Mouse (Mus musculus) subcutaneous adipose tissue, adult 2 months (tissue): Measurements from ENCODE around the gene Cngb1. TPM values are rescaled to one million over a fixed set of nuclear protein-coding genes. Genes with fewer than 3 reads are reported as not detected.

ENCODE experiments used
- polyA plus RNA-seq: library from polyadenylated mRNA; depleted of rRNA; stranded (reverse); fragments of >200 nt; gene quantifications from 2 replicates; pipeline ENCODE4 v1.2.3, GENCODE M21; 2012; ENCODE audit warnings: low replicate concordance; rRNA removed

Gene Cngb1
- 1.7 and 2.9 TPM in 2 replicates for polyA plus RNA-seq

DNA sequence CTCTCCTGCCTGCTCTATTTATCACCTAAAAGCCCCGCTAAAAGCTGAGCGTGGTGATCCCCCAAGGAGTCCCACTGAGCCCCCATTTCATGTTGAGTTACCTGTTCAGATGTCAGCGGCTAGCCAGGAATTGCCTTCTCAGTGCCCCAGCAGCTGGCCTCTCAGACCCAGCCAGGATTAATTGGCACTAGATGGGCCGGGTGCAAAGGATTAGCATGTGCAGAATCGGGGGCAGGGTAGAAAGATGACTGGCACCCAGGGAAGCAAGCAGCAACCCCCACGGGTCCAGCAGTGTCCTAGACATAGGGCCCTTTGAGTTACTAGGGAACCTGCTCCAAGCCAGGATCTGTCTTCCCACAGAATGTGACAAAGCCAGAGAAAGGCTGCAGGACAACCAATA lies at the start of gene Cngb1:
Gene Cngb1 (minus strand): TSS at position 155 of the 400 bp plus-strand sequence.

DNA sequence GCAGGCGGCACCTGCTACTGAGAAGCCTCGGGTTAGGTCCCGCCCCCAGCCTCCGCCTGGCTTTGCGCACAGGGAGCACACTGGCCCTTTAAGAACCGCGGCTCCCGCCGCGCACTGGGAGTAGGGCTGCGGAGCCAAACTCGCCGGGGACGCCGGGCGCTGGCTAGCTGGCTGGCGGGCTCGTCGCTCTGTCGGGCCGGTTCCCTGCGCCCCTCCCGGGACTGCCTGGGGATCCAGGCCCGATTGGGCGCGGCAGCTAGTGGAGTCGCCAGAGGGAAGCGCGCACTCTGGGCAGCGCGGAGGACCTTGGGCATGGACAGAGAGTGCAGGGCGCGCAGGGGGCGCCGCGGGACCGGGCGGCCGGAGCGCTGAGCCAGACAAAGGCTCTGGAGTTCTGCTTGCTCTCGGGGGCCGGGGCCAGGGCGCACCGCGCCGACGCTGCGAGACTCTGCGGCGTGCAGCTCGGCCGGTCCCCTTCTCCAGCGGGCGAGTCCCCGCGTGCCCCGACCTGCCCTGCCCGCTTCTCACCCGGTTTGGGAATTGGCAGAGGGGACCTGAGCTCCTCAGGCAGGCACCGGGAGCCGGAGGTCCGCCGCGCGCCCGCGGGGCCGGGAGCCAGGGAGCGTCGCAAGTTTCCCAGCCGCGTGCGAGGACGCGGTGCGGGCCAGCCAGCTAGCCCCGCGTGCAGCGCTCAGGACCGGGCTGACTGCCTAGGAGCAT lies 45.9 kb upstream of the Cngb1 start, which contains the start of gene Mmp15:
Gene Mmp15 (plus strand): TSS at position 118 of the 720 bp plus-strand sequence.

DNA sequence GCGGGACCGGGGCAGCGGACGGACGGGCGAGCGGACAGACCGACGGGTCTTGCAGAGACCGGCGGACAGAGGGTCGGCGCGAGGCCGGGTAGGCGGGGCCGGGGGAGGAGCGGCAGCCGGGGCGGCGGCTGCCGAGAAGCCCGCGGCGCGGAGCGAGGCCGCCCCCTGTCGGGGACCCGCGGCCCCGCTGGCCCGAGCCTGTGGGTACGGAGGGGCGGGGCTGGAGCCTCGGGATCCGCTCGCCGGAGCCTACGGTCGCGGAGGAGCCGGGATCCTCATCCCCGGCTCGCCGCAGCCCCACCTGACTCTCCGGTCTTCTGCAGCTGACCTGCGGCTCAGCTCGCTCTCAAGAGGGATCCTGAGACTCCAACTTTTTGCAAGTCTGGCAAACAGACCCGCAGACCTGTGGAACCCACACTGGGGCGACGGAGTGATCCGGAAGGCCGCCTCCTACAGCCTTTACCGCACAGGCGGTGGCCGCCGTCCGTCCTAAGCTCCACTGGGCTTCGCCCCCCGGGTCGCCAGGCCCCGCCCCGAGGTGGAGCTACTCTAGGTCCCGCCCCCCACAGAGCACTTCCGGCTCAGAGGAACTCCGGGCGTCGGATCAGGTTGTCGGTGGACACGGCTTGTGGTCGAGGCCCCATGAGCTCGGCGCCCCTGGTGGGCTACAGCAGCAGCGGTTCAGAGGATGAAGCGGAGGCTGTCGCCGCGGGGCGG lies 25.5 kb upstream of the Cngb1 start, which contains the start of the genes Zfp319 and Usb1:
Gene Zfp319 (minus strand): TSS at position 231 of the 717 bp plus-strand sequence.
Gene Usb1 (plus strand): TSS at position 565 of the 717 bp plus-strand sequence.

DNA sequence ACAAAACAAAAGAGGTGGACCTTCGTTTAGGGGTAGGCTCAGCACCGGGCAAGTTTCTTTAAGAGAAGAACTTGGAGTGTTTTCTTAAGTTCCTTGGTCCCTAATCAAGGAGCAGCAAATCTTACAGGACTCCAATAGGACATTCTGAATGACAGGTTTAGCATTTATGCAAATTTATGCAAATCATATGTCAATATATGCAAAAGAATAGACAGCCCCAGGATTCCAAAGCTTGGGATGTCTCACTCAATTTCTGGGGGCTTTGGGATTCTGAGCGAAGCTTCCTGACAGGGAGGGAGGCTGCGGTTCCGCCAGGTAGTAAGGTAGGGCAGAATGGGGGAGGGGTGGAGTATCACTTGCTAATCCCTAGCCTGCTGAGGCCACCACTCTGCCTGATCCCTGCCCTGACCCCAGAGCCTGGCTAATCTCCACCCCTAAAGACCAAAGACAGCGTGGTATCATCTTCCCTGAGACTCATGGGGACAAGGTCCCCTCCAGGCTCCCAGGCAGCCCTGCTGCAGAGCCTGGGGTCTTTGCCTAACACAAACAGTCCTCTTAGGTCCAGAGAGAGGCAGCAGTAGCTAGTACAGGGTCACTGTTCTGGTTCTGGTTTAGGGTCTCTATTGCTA lies 4.1 kb upstream of the Cngb1 start, which contains the start of gene Tepp:
Gene Tepp (plus strand): TSS at position 225 of the 629 bp plus-strand sequence.

DNA sequence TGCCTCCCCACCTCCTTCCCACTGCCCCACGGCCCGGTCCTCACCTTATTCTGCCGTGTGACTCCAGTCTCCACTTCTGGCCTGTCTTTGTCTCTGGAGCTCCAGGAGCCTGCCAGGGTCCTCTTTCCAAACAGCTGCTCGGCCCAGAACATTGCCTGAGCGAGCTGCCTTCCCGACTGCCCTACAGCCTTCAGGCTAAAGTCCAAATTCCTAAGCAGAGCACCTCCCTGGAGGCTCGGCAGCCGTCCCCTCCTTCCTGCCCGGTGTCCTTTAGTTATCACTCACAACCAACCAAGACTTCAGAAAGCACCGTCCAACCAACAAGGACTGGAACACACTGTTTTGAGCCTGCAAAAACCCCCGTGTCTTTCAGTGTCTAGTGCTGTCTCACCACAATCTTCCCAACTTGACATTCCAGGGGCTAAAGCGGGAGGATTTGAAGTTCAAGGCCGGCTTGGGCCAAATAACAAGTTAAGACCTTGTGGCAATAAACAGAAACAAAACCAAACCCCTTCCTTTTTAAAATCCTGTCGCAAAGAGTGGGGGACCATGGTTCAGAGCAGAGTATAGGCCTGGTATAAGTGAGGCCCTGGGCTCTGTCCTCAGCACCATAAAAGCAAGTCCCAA lies 103.6 kb downstream of the Cngb1 start, which contains the start of gene Kifc3:
Gene Kifc3 (minus strand): TSS at position 164 of the 627 bp plus-strand sequence.

Other genes starting within 250 kb of the Cngb1 start
- gene Katnb1, start 225.4 kb downstream of the Cngb1 start, polyA plus RNA-seq: 17.3 and 27.8 TPM in 2 replicates
- 33.4 and 41.1 TPM in 2 replicates for gene Kifc3, start 103.8 kb downstream of the Cngb1 start, polyA plus RNA-seq
- gene Tepp, start 4.0 kb upstream of the Cngb1 start, polyA plus RNA-seq: not detected in 2 replicates
- gene Zfp319, start 25.4 kb upstream of the Cngb1 start, polyA plus RNA-seq: 6.8 and 14.3 TPM in 2 replicates
- 25.8 and 38.7 TPM in 2 replicates for gene Usb1, start 25.7 kb upstream of the Cngb1 start, polyA plus RNA-seq
- 18.3 and 30.4 TPM in 2 replicates for gene Mmp15, start 45.7 kb upstream of the Cngb1 start, polyA plus RNA-seq
- 38.8 and 85.9 TPM in 2 replicates for gene Cfap20, start 128.3 kb upstream of the Cngb1 start, polyA plus RNA-seq
- 26.7 and 34.3 TPM in 2 replicates for gene Csnk2a2, start 183.5 kb upstream of the Cngb1 start, polyA plus RNA-seq
- gene Ccdc113, start 227.5 kb upstream of the Cngb1 start, polyA plus RNA-seq: 0.27 TPM in 1 of 2 replicates, not detected in the other